Comparison of ENCODE assay signal across 13 mouse cellular contexts in the genomic region with DNA sequence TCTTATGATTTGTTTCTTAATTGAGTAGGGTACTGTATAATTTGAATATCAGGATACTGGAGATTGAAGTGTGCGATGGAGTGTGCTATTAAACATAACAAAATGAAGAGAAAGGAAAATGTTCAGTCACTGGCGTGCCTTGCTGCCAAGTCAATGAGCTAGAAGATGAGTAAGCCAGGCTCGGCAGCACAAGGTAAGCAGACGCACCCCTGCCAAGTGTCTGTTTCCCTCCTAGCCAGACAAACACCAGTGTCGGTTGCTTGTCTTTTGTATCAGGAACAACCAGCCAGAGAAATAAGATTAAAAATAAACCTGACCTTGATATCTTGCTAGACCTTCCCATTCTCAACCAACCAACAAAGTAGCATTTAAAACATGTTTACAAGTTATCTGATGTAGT. TPM values are rescaled to one million over a fixed set of nuclear protein-coding genes. Genes with fewer than 3 reads are reported as not detected.
DNase-seq lines count a peak whose midpoint lies in the region; ATAC-seq and TF ChIP-seq lines count a peak whose summit lies in the region.
"Had no signal": no experiment of that assay in that cellular context is flagged by ENCODE, and none has a peak within 500 bp of the region (broad histone marks: within the 10 kb centered on the region; RNA-seq: fewer than 3 reads in every experiment).

No protein-coding gene starts in this region.

- no peak for TF ChIP-seq CTCF in layer of hippocampus, adult 2 months (conservative IDR thresholded peaks at IDR 0.05)

- no peak overlapping the region for H3K4me3 ChIP-seq in layer of hippocampus, adult 2 months
- no peak overlapping the region for H3K4me3 ChIP-seq in midbrain, embryonic 14.5 days (replicated peaks; ENCODE audit: low read depth, low read length)
- H3K4me3 ChIP-seq: embryonic facial prominence, embryonic 10.5 days; liver, embryonic 13.5 days had no signal

- no peaks in the 10 kb centered on the region for H3K36me3 ChIP-seq in midbrain, embryonic 14.5 days (ENCODE audit: control insufficient read depth, insufficient read depth, low read length)
- H3K36me3 ChIP-seq: embryonic facial prominence, embryonic 10.5 days; liver, embryonic 13.5 days had no signal

- no peaks in the 10 kb centered on the region for H3K4me1 ChIP-seq in midbrain, embryonic 14.5 days (ENCODE audit: control insufficient read depth, insufficient read depth, low read length)

- 77% methylated on average over 5 of the region's 5 CpGs for WGBS in midbrain, embryonic 14.5 days

- no peak for DNase-seq in cerebellum, adult 11 months
- DNase-seq in layer of hippocampus, adult 2 months (ENCODE audit: low spot score in 2 of 2) = no peak
- DNase-seq in layer of hippocampus, adult 11-12 months (ENCODE audit: low spot score) = no peak
- DNase-seq in adrenal gland, postnatal 10 days = peak; percentile 56
- DNase-seq in cerebellum, postnatal 10 days = peak; percentile 42 to 61
- no peak for DNase-seq in midbrain, embryonic 14.5 days
- DNase-seq in embryo, embryonic 11 days = no peak
- DNase-seq: kidney, adult 11 months; liver, embryonic 13.5 days; spleen, adult 18-20 months had no signal

- no peaks in the 10 kb centered on the region for H3K27me3 ChIP-seq in midbrain, embryonic 14.5 days (ENCODE audit: control insufficient read depth, insufficient read depth, low read length)
- H3K27me3 ChIP-seq: liver, embryonic 13.5 days had no signal

- H3K4me2 ChIP-seq in midbrain, embryonic 14.5 days (ENCODE audit: low read length) = no peak overlapping the region
- H3K4me2 ChIP-seq: liver, embryonic 13.5 days had no signal

- H3K9ac ChIP-seq in midbrain, embryonic 14.5 days (replicated peaks; ENCODE audit: low read length) = no peak overlapping the region
- H3K9ac ChIP-seq: liver, embryonic 13.5 days had no signal

- H3K9me3 ChIP-seq in midbrain, embryonic 14.5 days (ENCODE audit: control insufficient read depth, low read length) = no peaks in the 10 kb centered on the region
- H3K9me3 ChIP-seq: embryonic facial prominence, embryonic 10.5 days; liver, embryonic 13.5 days had no signal

- peak overlapping the region; percentile 5; the same call in 1 of the 2 replicates for H3K27ac ChIP-seq in layer of hippocampus, adult 2 months
- no peak overlapping the region for H3K27ac ChIP-seq in midbrain, embryonic 14.5 days (replicated peaks; ENCODE audit: low read depth, low read length)
- H3K27ac ChIP-seq: embryonic facial prominence, embryonic 10.5 days; liver, embryonic 13.5 days; macrophage had no signal

- peak; percentile 73; the same call in 1 of the 2 replicates for ATAC-seq in cerebellum, adult (ENCODE audit: insufficient number of reproducible peaks, low FRiP score, low TSS enrichment)
- ATAC-seq in midbrain, embryonic 14.5 days (ENCODE audit: low FRiP score, low TSS enrichment) = no peak

RNA-seq across cellular contexts. Expression of gene Ablim1, which starts 18.2 kb away (rescaled TPM):
- total RNA-seq in layer of hippocampus, adult 2 months (2021) = 10 to 100 TPM; 85.1 to 86.0 TPM
- 10 to 100 TPM; 83.6 to 94.5 TPM for total RNA-seq in adrenal gland, postnatal 10 days (2021)
- 44.4 and 52.8 TPM in 2 replicates for polyA plus RNA-seq in midbrain, embryonic 14.5 days (2014; fragmentation: Nextera tagmentation; extraction: Ambion mirVana)

Comparison
In these comparisons a context has a peak if more than half of its experiments do, and no peak if none do; other contexts are left out.
1. DNase-seq: peak in adrenal gland, postnatal 10 days (single experiment) and cerebellum, postnatal 10 days (2 of 2); none in cerebellum, adult 11 months (single experiment), layer of hippocampus, adult 2 months (0 of 2), layer of hippocampus, adult 11-12 months (single experiment), midbrain, embryonic 14.5 days (single experiment) and embryo, embryonic 11 days (single experiment).